Mouse (Mus musculus): ENCODE measurements around the gene Hist1h3i.
"Not testable (repeated sequence)": the region's sequence is repeated elsewhere in the genome, so short reads cannot be mapped to it uniquely, and the experiment has no call there.

Hist1h3i gene

DNA sequence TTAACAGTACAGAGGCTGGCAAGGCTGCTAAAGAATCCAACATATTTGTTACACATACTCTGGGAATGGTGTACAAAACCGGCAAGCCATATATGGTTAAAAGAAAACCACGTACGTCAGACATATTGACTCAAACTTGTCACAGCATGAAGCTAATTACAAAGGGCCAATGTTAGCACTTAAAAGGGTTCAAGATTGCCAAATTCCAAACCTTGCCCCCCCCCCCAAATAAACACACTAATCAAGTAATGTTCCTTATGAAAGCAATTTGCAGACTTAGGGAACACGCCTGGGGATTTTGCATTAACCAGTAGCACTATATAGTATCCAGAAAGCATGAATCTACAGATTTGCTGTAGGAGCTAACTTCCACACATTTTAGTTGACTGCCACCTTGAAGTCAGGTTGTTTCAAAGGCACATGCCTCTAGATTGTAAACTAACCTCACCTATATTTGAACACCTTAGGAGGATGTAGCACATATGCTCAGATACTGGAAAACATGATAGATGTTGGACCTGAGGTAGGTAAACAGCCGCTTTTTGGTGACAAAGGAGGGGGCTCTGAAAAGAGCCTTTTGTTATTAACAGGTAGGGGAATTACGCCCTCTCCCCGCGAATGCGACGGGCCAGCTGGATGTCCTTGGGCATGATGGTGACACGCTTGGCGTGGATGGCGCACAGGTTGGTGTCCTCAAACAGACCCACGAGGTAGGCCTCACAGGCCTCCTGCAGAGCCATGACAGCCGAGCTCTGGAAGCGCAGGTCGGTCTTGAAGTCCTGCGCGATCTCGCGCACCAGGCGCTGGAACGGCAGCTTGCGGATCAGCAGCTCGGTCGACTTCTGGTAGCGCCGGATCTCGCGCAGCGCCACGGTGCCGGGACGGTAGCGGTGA is 562 bp downstream of the Hist1h3i start:
- DNase-seq (ENCODE audit: low spot score): not testable (repeated sequence)

DNA sequence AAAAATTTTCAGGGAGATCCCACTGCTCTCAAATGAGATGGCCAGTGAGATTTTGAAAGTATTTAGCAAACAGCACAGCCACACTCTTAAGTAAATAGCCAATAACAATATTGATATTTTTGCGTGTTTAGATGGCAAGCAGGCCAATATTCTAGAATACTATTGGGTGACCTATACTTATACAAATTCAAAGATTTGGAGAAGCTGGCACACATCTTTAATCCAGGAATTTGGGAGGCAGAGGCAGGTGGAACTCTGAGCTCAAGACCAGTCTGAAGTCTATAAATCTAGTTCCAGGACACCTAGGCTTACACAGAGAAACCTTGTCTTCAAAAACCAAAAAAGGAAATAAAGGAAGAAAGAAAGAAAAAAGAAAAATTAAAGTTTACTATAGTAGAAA is 1.5 kb downstream of the Hist1h3i start:
- no peak for DNase-seq (ENCODE audit: low spot score)

- DNase-seq (ENCODE audit: low spot score): no peak
These were observed 2.1 kb downstream of the Hist1h3i start for GRCm38 (mm10) chr13:21781021-21781555.

DNA sequence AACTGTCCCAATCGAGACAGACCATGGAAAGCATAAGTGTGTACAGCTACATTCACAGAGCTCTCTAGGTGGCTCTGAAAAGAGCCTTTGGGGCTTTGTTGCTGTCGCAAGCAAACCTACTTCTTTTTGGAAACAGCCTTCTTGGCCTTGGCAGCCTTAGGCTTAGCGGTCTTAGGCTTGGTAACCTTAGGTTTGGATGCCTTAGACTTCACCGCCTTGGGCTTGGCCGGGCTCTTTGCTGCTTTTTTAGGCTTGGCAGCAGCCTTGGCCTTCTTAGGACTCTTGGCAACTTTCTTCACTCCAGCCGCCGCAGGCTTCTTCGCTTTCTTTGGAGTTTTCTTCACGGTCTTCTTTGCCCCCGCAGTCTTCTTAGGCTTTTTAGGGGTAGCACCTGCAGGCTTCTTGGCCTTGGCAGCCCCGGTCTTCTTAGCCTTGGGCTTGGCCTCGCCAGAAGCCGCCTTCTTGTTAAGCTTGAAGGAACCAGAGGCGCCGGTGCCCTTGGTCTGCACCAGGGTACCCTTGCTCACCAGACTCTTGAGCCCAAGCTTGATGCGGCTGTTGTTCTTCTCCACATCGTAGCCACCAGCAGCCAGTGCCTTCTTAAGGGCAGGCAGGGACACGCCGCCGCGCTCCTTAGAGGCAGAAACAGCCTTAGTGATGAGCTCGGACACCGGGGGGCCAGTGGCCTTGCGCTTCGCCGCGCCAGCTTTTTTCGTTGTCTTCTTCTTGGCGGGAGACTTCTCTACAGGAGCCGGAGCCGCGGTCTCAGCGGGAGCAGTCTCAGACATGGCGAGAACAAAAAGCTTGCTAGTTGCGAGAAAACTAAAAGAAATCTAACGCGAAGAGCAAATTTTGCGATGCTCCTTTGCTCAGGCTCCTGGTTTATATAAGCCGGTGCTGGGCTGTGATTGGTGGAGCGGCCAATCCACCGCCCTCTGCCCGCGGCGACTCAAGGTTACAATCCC is 3.1 kb downstream of the Hist1h3i start, which contains the start of gene Hist1h1b:
Gene Hist1h1b, minus strand, starts transcription at position 859 of the 965 bp plus-strand sequence.
- peak; percentile 20 for DNase-seq (ENCODE audit: low spot score)

DNA sequence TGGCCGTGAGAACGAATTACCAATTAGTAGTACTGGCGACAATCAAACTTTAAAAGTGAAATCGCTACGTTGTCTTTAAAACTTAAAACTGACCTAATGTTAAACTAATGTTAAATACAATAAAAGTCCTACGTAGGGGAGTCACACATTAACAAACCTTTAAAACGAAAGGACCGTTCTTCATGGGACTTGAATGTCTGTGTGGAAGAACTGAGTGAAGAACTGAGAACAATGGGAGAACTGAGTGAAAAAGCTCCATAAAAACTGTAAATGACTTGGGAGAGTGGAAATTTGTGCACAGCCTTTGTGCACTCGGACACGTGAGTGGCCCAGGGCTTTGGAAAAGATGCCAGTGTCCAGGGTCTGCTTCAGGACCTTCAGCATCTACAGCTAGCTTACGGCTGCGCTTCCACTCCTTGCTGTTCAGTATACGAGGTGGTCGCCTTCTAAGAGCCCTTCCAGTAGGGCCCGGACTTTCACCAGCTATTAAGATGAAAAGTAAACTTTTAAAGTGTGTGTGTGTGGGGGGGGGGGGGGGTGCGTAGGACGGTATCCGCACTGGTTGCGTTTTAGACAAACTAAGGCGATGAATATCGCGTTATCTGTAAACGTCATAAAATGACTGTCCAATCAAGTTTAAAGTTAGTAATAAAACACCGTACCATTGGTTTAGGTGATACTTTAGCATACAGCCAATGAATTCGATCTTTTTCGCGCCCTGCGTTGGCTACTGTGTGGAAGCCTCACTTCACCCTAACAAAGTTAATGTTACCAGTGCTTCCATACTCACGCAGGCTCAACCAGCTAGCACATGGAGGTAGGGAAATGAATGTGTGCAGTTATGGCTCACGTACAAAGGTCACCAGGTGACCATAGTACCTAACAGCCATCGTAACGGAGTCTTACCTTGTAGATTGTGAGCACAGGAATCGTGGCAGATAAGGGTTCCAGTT is 4.1 kb downstream of the Hist1h3i start:
- peak; percentile 79 for DNase-seq (ENCODE audit: low spot score)

DNA sequence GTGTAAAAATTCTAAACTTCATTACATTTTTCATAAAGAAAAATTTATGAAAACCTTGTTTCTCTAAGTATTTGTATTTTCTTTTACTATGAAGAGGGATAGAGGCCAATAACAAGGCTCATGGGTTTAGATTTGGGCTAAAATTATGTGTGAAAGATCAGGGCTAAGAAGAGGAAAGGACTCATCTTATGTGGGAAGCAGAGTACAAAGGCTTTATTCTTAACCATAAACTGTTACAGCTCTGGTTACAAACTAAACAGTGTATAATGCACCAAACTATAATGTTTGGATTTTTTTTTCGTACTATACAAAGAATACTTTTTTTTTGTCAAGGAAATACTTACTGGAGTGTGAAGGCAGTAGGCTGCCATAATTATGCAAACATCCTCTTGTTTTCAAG is 27.5 kb downstream of the Hist1h3i start:
- DNase-seq (ENCODE audit: low spot score): no peak

GRCm38 (mm10) chr13:21754294-21755001 is 28.7 kb downstream of the Hist1h3i start:
- not testable (repeated sequence) for DNase-seq (ENCODE audit: low spot score)

DNA sequence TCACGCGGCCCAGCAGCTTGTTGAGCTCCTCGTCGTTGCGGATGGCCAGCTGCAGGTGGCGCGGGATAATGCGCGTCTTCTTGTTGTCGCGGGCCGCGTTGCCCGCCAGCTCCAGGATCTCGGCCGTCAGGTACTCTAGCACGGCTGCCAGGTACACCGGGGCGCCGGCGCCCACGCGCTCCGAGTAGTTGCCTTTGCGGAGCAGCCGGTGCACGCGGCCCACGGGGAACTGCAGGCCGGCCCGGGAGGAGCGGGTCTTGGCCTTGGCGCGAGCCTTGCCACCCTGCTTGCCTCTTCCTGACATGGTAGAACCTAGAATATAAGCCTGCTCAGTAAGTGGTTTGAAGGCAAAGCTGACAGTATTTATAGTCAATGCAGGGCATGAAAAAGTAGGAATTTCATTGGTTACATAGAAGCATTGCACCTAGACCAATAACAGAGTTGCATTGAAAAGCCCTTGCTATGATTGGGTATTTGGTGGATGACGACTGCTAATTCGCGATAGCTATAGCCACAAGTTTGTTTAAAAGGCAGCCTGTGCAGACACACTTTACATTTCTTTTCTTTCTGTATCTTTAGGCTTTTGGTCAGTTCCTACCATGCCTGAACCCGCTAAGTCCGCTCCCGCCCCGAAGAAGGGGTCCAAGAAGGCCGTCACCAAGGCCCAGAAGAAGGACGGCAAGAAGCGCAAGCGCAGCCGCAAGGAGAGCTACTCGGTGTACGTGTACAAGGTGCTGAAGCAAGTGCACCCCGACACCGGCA is 29.5 kb downstream of the Hist1h3i start, which contains the start of the genes Hist1h2ak and Hist1h2bn:
Gene Hist1h2ak, minus strand, starts transcription at position 304 of the 762 bp plus-strand sequence.
Gene Hist1h2bn, plus strand, starts transcription at position 600 of the 762 bp plus-strand sequence.
- peak; percentile 77 for DNase-seq (ENCODE audit: low spot score)

DNA sequence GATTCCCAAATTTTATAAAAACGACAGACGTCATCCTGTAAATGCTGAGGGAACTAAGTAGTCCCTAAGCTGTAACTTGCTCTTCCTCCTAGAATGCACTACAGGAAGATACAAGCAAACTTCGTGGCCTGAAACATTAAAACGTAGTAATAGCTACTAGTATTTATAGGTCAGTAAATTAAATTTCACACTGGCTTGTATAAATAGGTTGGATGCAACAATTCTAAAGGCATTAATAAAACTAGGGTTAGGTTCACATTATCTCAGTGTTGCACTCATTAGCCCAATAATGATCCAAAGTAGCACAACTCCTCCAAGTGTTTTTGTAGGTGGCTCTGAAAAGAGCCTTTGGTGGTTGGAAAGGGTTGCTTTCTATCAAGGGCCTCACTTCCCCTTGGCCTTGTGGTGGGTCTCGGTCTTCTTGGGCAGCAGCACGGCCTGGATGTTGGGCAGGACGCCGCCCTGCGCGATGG is 30.1 kb downstream of the Hist1h3i start:
- DNase-seq (ENCODE audit: low spot score): no peak

GRCm38 (mm10) chr13:21752356-21752755 is 30.8 kb downstream of the Hist1h3i start:
- no peak for DNase-seq (ENCODE audit: low spot score)

DNA sequence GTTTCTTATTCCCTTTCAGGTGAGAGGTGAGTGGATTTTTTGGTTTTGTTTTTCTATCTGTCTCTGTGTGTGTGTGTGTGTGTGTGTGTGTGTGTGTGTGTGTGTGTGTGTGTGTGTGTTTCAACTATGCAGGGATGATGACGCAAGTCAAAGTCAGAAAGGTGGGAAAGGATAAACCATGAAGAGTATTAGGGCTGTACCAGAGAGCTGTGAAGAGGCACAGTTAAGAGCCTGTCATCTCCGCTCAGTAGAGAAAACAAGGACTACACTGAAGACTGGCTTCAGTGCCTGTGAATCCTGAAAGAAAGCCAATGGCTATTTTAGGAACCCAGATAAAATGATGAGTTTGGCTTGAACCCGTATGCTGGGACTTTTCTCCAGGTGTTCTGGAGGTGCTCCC is 31.3 kb downstream of the Hist1h3i start:
- no peak for DNase-seq (ENCODE audit: low spot score)

GRCm38 (mm10) chr13:21751417-21751816 is 31.8 kb downstream of the Hist1h3i start:
- DNase-seq (ENCODE audit: low spot score): no peak

- peak; percentile 86 for DNase-seq (ENCODE audit: low spot score)
These were observed 32.8 kb downstream of the Hist1h3i start, which contains the start of gene Hist1h4k for GRCm38 (mm10) chr13:21750159-21751017. Gene Hist1h4k, minus strand, starts transcription at chr13:21750505.

DNA sequence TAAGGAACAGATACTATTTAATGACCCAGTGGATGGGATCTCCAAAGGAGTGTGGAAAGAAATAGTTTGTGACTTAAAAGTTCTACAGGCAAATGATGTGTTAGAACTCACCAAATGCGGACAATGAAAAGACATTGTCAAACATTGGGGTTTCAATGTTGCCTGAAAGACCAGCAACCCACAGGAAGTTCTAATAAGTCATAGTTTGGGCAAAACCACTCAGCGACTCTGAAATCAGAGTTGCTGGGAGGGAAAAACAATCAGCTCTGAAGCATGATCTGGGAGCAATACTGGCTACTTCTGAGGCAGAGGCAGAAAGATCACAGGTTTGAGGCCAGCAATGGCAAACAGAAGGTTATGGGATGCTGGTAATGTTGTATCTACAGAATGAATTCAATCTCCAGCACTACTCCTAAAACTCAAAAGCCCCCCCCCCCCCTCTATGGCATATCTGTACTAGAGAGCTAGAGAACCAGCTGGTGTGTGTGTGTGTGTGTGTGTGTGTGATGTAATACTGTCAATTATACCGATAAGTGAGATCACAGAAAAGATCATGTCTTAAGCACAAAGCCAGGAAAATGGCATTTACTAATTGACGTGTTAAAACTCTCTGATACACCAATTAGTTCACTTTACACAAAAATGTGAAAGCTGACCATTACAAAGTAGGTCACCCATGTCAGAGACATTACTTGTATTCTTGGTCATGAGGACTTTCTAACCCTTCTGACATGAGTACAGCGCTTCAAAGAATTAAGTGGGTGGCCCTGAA is 33.6 kb downstream of the Hist1h3i start:
- no peak for DNase-seq (ENCODE audit: low spot score)

GRCm38 (mm10) chr13:21745006-21745405 is 38.2 kb downstream of the Hist1h3i start:
- no peak for DNase-seq (ENCODE audit: low spot score)

GRCm38 (mm10) chr13:21734906-21735767 is 48.0 kb downstream of the Hist1h3i start, which contains the start of gene Hist1h4j:
Gene Hist1h4j, plus strand, starts transcription at chr13:21735064.
- peak; percentile 62 for DNase-seq (ENCODE audit: low spot score)
